Mouse (Mus musculus) cerebellum, postnatal 36 days (tissue): ENCODE results near the gene Naglu.

Experiments
- DNase-seq, 2 experiments: peaks; one replicate each; pipeline ENCODE4 v3.0.0; 2021 to 2022; ENCODE audit warnings: mixed read lengths in 2 of 2

The Naglu gene

GRCm38 (mm10) chr11:101069391-101070188 lies at the start of gene Naglu:
TSS of gene Naglu (plus strand) at chr11:101070012.
- peak; percentile 96 to 98 for DNase-seq

GRCm38 (mm10) chr11:101023371-101023770 lies 46.4 kb upstream of the Naglu start:
- peak; percentile 73 to 82 for DNase-seq

- no peak for DNase-seq
Observed at GRCm38 (mm10) chr11:101024001-101024400, 45.8 kb upstream of the Naglu start.

GRCm38 (mm10) chr11:101027121-101027520 lies 42.7 kb upstream of the Naglu start:
- DNase-seq: no peak

GRCm38 (mm10) chr11:101029320-101029719 lies 40.5 kb upstream of the Naglu start:
- DNase-seq: peak in 1 of 2 experiments; percentile 39

GRCm38 (mm10) chr11:101030136-101030807 lies 39.5 kb upstream of the Naglu start:
- peak in 1 of 2 experiments; percentile 0 for DNase-seq

GRCm38 (mm10) chr11:101030808-101031156 lies 39.0 kb upstream of the Naglu start:
- DNase-seq: no peak

- DNase-seq: no peak
Observed at GRCm38 (mm10) chr11:101031470-101031869, 38.3 kb upstream of the Naglu start.

- no peak for DNase-seq
Observed at GRCm38 (mm10) chr11:101033856-101034500, 35.8 kb upstream of the Naglu start.

GRCm38 (mm10) chr11:101034614-101035327 lies 35.0 kb upstream of the Naglu start:
- no peak for DNase-seq

- DNase-seq: no peak
Observed at GRCm38 (mm10) chr11:101035328-101035695, 34.5 kb upstream of the Naglu start.

- DNase-seq: no peak
Observed at GRCm38 (mm10) chr11:101037795-101038194, 32.0 kb upstream of the Naglu start.

GRCm38 (mm10) chr11:101045826-101046225 lies 24.0 kb upstream of the Naglu start:
- DNase-seq: no peak

- no peak for DNase-seq
Observed at GRCm38 (mm10) chr11:101046440-101046839, 23.4 kb upstream of the Naglu start.

GRCm38 (mm10) chr11:101047502-101047901 lies 22.3 kb upstream of the Naglu start:
- no peak for DNase-seq

GRCm38 (mm10) chr11:101050359-101050758 lies 19.5 kb upstream of the Naglu start:
- peak; percentile 65 to 70 for DNase-seq

GRCm38 (mm10) chr11:101051051-101051493 lies 18.7 kb upstream of the Naglu start:
- DNase-seq: peak; percentile 43 to 45

- DNase-seq: peak in 1 of 2 experiments; percentile 41
Observed at GRCm38 (mm10) chr11:101051617-101052016, 18.2 kb upstream of the Naglu start.

GRCm38 (mm10) chr11:101052751-101053473 lies 16.9 kb upstream of the Naglu start:
- no peak for DNase-seq

- no peak for DNase-seq
Observed at GRCm38 (mm10) chr11:101053974-101054373, 15.8 kb upstream of the Naglu start.

GRCm38 (mm10) chr11:101055418-101055817 lies 14.4 kb upstream of the Naglu start:
- no peak for DNase-seq

- DNase-seq: no peak
Observed at GRCm38 (mm10) chr11:101056885-101057284, 12.9 kb upstream of the Naglu start.
